Mouse (Mus musculus) brain, embryonic 18.5 days (tissue): Measurements from ENCODE around the gene Vps35l.

Experiments used
- DNase-seq: peaks from one replicate; pipeline ENCODE4 v3.0.0-alpha.2; 2012; ENCODE audit warnings: low read depth, low spot score

Vps35l gene

GRCm38 (mm10) chr7:118739975-118740531, at the start of gene Vps35l:
Gene Vps35l, plus strand, starts transcription at chr7:118740226.
- DNase-seq, result peak; percentile 69

GRCm38 (mm10) chr7:118691287-118691686, 48.7 kb upstream of the Vps35l start:
- no peak for DNase-seq

- DNase-seq, result no peak
Observed at GRCm38 (mm10) chr7:118696146-118696545, 43.9 kb upstream of the Vps35l start.

- no peak for DNase-seq
Observed at GRCm38 (mm10) chr7:118697168-118697567, 42.9 kb upstream of the Vps35l start.

GRCm38 (mm10) chr7:118698882-118699281, 41.1 kb upstream of the Vps35l start:
- DNase-seq, result no peak

- no peak for DNase-seq
Observed at GRCm38 (mm10) chr7:118703144-118703561, 36.9 kb upstream of the Vps35l start.

GRCm38 (mm10) chr7:118704001-118704850, 35.8 kb upstream of the Vps35l start:
- no peak for DNase-seq

- peak; percentile 77 for DNase-seq
Observed at GRCm38 (mm10) chr7:118705101-118705961, 34.7 kb upstream of the Vps35l start, which contains the start of gene Gde1. Gene Gde1, minus strand, starts transcription at chr7:118705778.

- DNase-seq, result no peak
Observed at GRCm38 (mm10) chr7:118706051-118706450, 34.0 kb upstream of the Vps35l start.

GRCm38 (mm10) chr7:118706488-118706887, 33.5 kb upstream of the Vps35l start:
- DNase-seq, result no peak

GRCm38 (mm10) chr7:118707216-118707615, 32.8 kb upstream of the Vps35l start:
- no peak for DNase-seq

GRCm38 (mm10) chr7:118708002-118708401, 32.0 kb upstream of the Vps35l start:
- no peak for DNase-seq

- DNase-seq, result no peak
Observed at GRCm38 (mm10) chr7:118710776-118711175, 29.2 kb upstream of the Vps35l start.

- DNase-seq, result peak; percentile 93
Observed at GRCm38 (mm10) chr7:118712228-118713173, 27.5 kb upstream of the Vps35l start, which contains the start of gene Ccp110. Gene Ccp110, plus strand, starts transcription at chr7:118712552.

GRCm38 (mm10) chr7:118714873-118715272, 25.2 kb upstream of the Vps35l start:
- DNase-seq, result no peak

GRCm38 (mm10) chr7:118718066-118718465, 22.0 kb upstream of the Vps35l start:
- no peak for DNase-seq

GRCm38 (mm10) chr7:118723927-118724326, 16.1 kb upstream of the Vps35l start:
- no peak for DNase-seq

GRCm38 (mm10) chr7:118725459-118725858, 14.6 kb upstream of the Vps35l start:
- DNase-seq, result no peak

- DNase-seq, result no peak
Observed at GRCm38 (mm10) chr7:118728846-118729587, 11.0 kb upstream of the Vps35l start.

GRCm38 (mm10) chr7:118731781-118732180, 8.2 kb upstream of the Vps35l start:
- DNase-seq, result no peak
